Mouse (Mus musculus): ENCODE data around the gene Idh3g.
"Not testable (repeated sequence)": the region's sequence is repeated elsewhere in the genome, so short reads cannot be mapped to it uniquely, and the experiment has no call there.

Idh3g gene

DNA sequence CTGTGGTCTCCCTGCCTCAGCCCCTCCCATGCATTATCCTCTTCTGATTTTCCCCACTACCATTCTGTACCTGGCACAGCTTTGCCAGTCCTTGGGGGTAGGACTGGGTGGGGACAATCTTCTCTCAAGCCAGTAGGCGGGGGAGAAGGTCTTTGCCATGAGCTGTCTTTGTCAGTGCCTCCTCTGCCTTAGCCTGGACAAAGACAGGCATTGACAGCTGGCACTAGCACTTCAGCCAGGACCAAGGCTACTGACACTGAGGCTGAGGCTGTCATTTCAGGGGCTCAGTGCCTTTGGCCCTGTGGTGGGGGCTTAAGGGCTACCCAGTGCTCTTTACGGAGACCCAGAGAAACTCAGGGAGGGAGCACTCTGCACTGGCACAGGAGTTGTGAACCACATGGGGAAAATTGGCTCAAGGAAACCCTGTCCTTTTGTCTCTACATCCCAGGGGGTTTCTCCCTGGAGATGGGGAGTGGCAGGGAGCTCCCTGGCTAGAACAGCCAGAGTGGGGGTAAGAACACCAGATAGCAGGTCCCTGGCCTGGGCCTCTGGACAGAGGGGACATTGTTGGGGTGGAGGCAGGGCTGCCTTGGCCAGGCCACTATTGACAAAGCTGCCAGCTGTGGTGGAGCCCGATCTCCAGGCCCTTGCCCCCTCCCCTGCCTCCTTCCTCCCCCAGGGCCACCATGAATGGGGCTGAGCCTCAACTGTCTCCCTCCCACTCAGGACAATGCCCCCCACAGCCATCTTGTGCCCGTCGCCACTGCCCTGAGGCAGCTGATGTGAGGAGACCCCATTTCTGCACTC, 30.2 kb downstream of the Idh3g start, which contains the start of gene Plxnb3:
TSS of gene Plxnb3 (plus strand) at position 757 of the 807 bp plus-strand sequence.
- no peak for DNase-seq

DNA sequence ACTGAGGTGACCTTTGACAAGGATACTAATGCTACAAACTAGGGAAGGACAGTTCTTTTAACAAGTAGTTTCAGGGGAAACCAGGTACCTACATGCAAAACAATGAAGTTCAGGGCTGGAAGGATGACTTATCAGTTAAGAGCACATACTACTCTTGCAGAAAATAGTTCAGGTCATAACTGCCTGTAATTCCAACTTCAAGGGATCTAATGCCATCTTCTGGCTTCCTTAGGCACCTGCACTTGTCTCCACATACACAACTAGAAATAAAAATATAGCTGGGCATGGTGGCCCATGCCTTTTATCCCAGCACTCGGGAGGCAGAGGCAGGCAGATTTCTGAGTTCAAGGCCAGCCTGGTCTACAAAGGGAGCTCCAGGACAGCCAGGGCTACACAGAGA, 37.7 kb downstream of the Idh3g start:
- no peak for DNase-seq

DNA sequence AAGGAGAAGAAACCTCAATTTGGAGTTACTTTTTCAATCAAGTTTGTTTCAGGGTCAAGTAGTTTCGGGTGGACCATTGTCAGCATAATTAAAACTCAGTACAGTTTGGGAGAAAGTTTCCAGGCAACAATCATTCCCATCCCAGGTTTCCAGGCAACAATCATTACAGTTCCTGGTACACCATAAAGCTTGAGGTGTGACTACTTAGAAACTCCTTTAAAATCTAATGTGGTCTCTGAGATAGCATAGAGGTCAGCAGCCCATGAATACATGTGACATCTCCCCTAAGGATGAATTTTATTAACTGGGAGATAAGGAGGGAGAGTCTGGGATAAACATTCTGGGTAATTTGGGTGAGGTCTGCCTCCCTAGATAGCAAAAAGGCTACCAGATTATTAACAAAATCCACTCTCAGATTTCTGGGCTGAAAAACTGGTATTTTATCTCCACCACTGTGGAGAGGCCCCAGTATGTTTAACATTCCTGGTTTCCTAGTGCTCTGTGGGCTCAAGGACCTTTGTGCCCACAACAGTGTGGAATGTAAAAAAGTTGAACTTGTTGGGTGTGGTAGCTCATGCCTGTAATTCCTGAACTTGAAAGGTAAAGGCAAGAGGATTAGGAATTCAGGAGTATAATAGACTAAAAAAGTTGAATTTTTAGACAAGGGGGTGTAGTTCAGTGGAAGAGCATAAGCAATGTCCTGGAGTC, 41.8 kb downstream of the Idh3g start:
- no peak for DNase-seq

DNA sequence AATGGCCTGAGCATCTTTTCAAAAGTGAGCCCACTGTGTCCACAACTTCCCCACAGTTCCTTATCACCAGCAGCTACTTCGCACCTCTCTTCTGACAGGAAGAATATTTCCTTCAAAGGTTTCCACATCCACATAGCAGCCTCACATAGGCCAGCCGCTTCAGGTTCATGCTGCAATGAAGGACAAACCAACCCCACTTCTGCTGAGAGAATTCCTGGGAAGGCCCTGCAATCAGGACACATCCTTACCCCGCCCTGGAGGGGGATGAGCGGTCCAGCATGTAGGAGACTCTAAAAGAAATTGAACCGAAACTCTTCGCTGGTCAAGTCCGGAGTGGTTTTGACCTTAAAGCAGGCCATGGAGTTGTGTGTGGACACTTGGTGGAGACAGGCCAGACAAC, 46.9 kb downstream of the Idh3g start:
- not testable (repeated sequence) for DNase-seq

DNA sequence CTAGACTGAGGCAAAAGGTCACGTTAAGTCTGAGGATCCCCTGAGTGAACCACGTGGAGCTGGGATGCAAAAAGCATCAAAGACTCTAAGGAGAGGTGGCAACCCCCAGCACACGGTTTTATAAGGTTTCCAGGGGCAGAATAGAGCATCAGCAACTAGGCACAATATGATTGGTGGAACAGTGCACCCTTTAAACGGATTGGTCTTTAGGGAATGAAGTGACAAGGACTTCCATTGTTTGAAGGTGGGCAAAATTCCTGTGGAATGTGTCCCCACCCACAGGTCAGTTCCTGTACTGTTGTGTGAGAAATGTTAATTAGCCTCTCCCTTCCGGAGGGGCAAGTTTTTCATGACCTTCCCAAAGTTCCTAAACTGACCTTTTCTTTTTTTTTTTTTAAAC, 47.5 kb downstream of the Idh3g start:
- DNase-seq = no peak

DNA sequence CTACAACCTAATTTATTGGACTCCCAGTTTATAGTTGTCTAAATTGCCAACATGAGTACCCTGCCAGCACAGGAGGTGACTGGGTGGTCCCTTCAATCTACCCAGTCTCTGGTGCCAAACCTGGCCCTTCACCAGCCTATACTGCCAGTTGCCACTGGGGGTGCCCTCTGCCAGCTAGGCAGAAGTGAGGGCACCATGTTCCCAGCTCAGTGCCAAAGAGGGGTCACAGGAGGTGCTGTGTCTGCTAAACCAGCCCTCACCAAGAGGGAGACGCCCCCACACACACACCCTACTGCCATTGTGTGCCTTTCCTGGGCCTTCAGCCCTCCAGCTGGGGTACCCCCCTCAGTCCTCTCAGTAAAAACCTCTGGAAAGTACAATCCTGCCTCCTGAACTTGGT, 48.5 kb downstream of the Idh3g start:
- no peak for DNase-seq

DNA sequence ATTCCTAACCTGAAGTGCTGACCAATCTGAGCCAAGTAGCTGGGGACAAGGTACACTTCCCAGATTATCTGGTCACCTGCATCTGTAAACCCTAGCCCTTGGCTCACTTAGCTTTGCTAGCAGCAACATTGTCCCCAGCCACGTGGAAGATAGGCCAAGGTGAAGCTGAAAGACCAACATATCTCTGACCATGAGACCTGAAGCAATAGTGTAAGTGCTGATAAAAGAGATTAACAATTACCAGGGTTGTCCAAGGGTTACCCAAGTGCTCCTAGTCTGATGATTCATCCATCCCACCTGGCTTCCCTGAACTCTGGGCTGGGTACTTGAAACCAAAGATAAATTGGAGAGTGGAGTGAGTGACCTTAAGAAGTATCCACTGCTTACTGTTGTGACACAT, 55.8 kb downstream of the Idh3g start:
- DNase-seq = no peak
